13 mouse cellular contexts compared by ENCODE assay signal in the genomic region with DNA sequence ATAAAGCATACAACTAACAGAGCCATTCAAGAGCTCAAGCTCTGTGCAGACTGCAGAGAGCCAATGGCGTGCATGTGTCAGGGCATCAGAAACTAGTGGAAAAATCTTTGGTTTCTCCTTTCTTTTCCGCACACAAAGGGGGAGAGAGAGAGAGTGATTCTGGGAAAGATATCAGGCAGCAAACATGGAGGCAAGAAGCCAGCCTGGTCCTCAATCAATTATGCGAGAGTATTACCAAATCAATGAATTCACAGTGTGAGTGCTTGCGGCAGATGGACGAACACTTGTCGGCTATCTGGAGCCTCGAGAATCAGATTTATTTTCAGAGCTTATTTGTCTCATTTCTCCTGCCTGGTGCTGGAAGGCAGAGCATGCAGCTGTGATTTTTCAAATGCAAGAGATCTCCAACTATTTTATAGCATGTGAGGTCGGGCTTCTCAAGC.
A peak's percentile ranks its signal among the peaks of the same experiment; 100 is the strongest.
DNase-seq lines count a peak whose midpoint lies in the region; ATAC-seq and TF ChIP-seq lines count a peak whose summit lies in the region.
"Had no signal": no experiment of that assay in that cellular context is flagged by ENCODE, and none has a peak within 500 bp of the region (broad histone marks: within the 10 kb centered on the region; RNA-seq: fewer than 3 reads in every experiment).

No protein-coding gene starts in this region.

- no peaks in the 10 kb centered on the region for H3K27me3 ChIP-seq in forebrain, embryonic 13.5 days
- no peaks in the 10 kb centered on the region for H3K27me3 ChIP-seq in forebrain, embryonic 11.5 days (ENCODE audit: control insufficient read depth, insufficient read depth, low read length)
- no peaks in the 10 kb centered on the region for H3K27me3 ChIP-seq in stomach, embryonic 15.5 days (replicated peaks)
- H3K27me3 ChIP-seq in stomach, postnatal 0 days (ENCODE audit: control insufficient read depth, insufficient read depth, low read length), result no peaks in the 10 kb centered on the region

- H3K4me3 ChIP-seq in forebrain, embryonic 13.5 days, result no peak overlapping the region
- no peak overlapping the region for H3K4me3 ChIP-seq in forebrain, embryonic 11.5 days (ENCODE audit: low read depth, low read length)
- H3K4me3 ChIP-seq in stomach, embryonic 15.5 days (replicated peaks), result no peak overlapping the region
- H3K4me3 ChIP-seq in stomach, postnatal 0 days (ENCODE audit: low read depth, low read length), result no peak overlapping the region
- H3K4me3 ChIP-seq: liver, embryonic 15.5 days had no signal

- no peak for ATAC-seq in forebrain, embryonic 13.5 days
- no peak for ATAC-seq in forebrain, embryonic 11.5 days (replicated peaks; ENCODE audit: low FRiP score)
- no peak for ATAC-seq in stomach, embryonic 15.5 days (ENCODE audit: insufficient read depth, low FRiP score, low read depth)
- no peak for ATAC-seq in stomach, postnatal 0 days (ENCODE audit: low FRiP score, low TSS enrichment)

- no peak for TF ChIP-seq EP300 in stomach, postnatal 0 days (optimal IDR thresholded peaks at IDR 0.05)

- H3K27ac ChIP-seq in forebrain, embryonic 13.5 days, result peak overlapping the region; percentile 68
- no peak overlapping the region for H3K27ac ChIP-seq in forebrain, embryonic 11.5 days (ENCODE audit: low read depth, low read length)
- H3K27ac ChIP-seq in stomach, embryonic 15.5 days, result no peak overlapping the region
- H3K27ac ChIP-seq in stomach, postnatal 0 days (replicated peaks), result no peak overlapping the region
- H3K27ac ChIP-seq: liver, embryonic 15.5 days had no signal

- H3K4me1 ChIP-seq in forebrain, embryonic 13.5 days, result peaks cover 10% of the 10 kb centered on the region; the same call in 1 of the 2 replicates
- H3K4me1 ChIP-seq in forebrain, embryonic 11.5 days (replicated peaks; ENCODE audit: control insufficient read depth, insufficient read depth, low read length), result no peaks in the 10 kb centered on the region
- H3K4me1 ChIP-seq in stomach, embryonic 15.5 days, result no peaks in the 10 kb centered on the region
- H3K4me1 ChIP-seq in stomach, postnatal 0 days (replicated peaks; ENCODE audit: control insufficient read depth, insufficient read depth), result no peaks in the 10 kb centered on the region
- H3K4me1 ChIP-seq: liver, embryonic 15.5 days had no signal

- 48% methylated on average over 8 of the region's 8 CpGs for WGBS in forebrain, embryonic 13.5 days
- 72% methylated on average over 8 of the region's 8 CpGs for WGBS in forebrain, embryonic 11.5 days
- WGBS in stomach, embryonic 15.5 days, result 40% methylated on average over 8 of the region's 8 CpGs
- WGBS in stomach, postnatal 0 days, result 50% methylated on average over 8 of the region's 8 CpGs

- no peak overlapping the region for H3K9ac ChIP-seq in forebrain, embryonic 13.5 days
- no peak overlapping the region for H3K9ac ChIP-seq in forebrain, embryonic 11.5 days (ENCODE audit: low read length)
- H3K9ac ChIP-seq in stomach, embryonic 15.5 days, result no peak overlapping the region
- no peak overlapping the region for H3K9ac ChIP-seq in stomach, postnatal 0 days (ENCODE audit: low read length)
- H3K9ac ChIP-seq: liver, embryonic 15.5 days had no signal

- no peaks in the 10 kb centered on the region for H3K9me3 ChIP-seq in forebrain, embryonic 13.5 days (replicated peaks)
- no peaks in the 10 kb centered on the region for H3K9me3 ChIP-seq in forebrain, embryonic 11.5 days (ENCODE audit: control insufficient read depth, low read length)
- H3K9me3 ChIP-seq in stomach, embryonic 15.5 days, result no peaks in the 10 kb centered on the region
- no peaks in the 10 kb centered on the region for H3K9me3 ChIP-seq in stomach, postnatal 0 days (ENCODE audit: control insufficient read depth, low read length)
- H3K9me3 ChIP-seq: G1E; liver, embryonic 15.5 days had no signal

- no peak for TF ChIP-seq CTCF in stomach, postnatal 0 days (IDR thresholded peaks at IDR 0.05; ENCODE audit: low read depth)

- no peaks in the 10 kb centered on the region for H3K36me3 ChIP-seq in forebrain, embryonic 13.5 days (ENCODE audit: poor library complexity, severe bottlenecking)
- no peaks in the 10 kb centered on the region for H3K36me3 ChIP-seq in forebrain, embryonic 11.5 days (ENCODE audit: control insufficient read depth, insufficient read depth, low read length)
- H3K36me3 ChIP-seq in stomach, embryonic 15.5 days, result no peaks in the 10 kb centered on the region
- no peaks in the 10 kb centered on the region for H3K36me3 ChIP-seq in stomach, postnatal 0 days (ENCODE audit: control insufficient read depth, insufficient read depth, low read length)
- H3K36me3 ChIP-seq: G1E; liver, embryonic 15.5 days had no signal

- no peak for DNase-seq in forebrain, embryonic 11.5 days (ENCODE audit: low spot score)
- DNase-seq in stomach, postnatal 0 days (ENCODE audit: low spot score), result no peak
- peak; percentile 54 to 71 for DNase-seq in layer of hippocampus, postnatal 10 days (ENCODE audit: low spot score in 2 of 2)
- peak; percentile 58 for DNase-seq in telencephalon, adult 2 months (ENCODE audit: low read depth, low spot score)
- no peak for DNase-seq in kidney, postnatal 36 days
- no peak for DNase-seq in kidney, postnatal 25 days
- DNase-seq: spleen, adult 18-20 months; thymus, postnatal 25 days had no signal

- no peak overlapping the region for H3K4me2 ChIP-seq in forebrain, embryonic 13.5 days
- H3K4me2 ChIP-seq in forebrain, embryonic 11.5 days (ENCODE audit: low read depth, low read length, severe bottlenecking), result no peak overlapping the region
- 0 out of 2 replicates have a peak overlapping the region, but pooled peaks have one; percentile 21 for H3K4me2 ChIP-seq in stomach, embryonic 15.5 days
- no peak overlapping the region for H3K4me2 ChIP-seq in stomach, postnatal 0 days (replicated peaks; ENCODE audit: low read depth)
- H3K4me2 ChIP-seq: heart, embryonic 11.5 days; liver, embryonic 15.5 days had no signal

Comparison
In these comparisons a context has a peak if more than half of its experiments do, and no peak if none do; other contexts are left out.
1. DNase-seq: peak in layer of hippocampus, postnatal 10 days (2 of 2) and telencephalon, adult 2 months (single experiment); none in forebrain, embryonic 11.5 days (single experiment), stomach, postnatal 0 days (single experiment), kidney, postnatal 36 days (0 of 2) and kidney, postnatal 25 days (0 of 2).